Mouse (Mus musculus): Measurements from ENCODE around the gene Gm10521. TPM values are rescaled to one million over a fixed set of nuclear protein-coding genes. Genes with fewer than 3 reads are reported as not detected.

The Gm10521 gene
- total RNA-seq, 2 experiments from 2014 or later, result 0.13 TPM; not detected in 1

DNA sequence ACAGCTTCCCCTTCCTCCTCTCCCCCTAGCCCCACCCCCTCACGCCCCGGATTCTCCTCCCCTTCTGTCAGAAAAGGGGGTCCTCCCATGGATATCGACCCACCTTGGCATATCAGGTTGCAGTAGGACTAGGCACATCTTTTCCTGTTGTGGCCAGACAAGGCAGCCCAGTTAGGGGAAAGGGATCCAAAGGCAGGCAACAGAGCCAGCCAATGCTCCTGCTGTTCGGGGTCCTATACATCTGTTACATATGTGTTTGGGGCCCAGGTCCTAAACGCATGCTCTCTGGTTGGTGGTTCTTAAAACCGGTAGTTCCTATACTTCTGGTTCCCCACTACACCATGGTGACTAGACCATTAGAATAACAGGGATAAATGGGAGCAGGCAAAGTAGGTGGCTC lies 45.2 kb downstream of the Gm10521 start:
- intact Hi-C loops (cut with DNase I), result no loop called here
- DNase-seq (ENCODE audit: low spot score in 2 of 2), result no peak

DNA sequence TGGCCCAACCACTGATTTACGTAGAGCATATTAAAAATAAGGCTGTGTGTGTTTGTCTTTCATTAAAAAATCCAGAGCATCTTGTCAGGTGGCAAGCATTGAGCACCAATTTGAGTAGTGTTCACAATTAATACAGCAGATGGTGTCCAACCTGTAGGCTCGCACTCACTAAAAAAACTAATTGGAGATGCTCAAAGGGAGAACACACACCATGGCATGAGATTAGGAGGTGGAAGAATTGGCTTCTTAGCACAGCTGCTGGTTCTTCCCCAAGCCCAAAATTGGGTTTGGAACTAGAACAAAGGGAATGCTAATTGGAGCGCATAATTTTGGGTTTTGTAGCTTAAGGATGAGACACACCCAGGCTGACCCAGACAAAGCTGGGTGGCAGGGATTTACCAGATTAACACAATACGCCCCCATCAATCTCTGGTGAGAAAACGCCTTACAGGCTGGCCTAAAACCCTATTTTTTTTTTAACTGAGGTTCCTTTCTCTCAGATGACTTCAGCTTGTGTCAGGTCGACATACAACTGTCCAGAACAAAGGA lies 51.1 kb downstream of the Gm10521 start:
- intact Hi-C loops (cut with DNase I), result no loop called here
- no peak for DNase-seq (ENCODE audit: low spot score in 2 of 2)

Other genes starting within 250 kb of the Gm10521 start
- gene Slamf7, start 242.6 kb upstream of the Gm10521 start, total RNA-seq (2021), result under 1 TPM in 1 of 2 experiments, not detected in 1; 0.11 TPM
- gene Cd48, start 213.7 kb upstream of the Gm10521 start, total RNA-seq (2021), result under 1 TPM; 0.38 to 0.40 TPM
- gene Slamf1, start 128.5 kb upstream of the Gm10521 start, total RNA-seq (2021), result under 1 TPM; 0.63 to 0.68 TPM
- 1 to 10 TPM; 1.8 to 2.0 TPM for gene Cd84, start 56.0 kb upstream of the Gm10521 start, total RNA-seq (2021)
- under 1 TPM; 0.07 to 0.23 TPM for gene Slamf6, start 21.9 kb downstream of the Gm10521 start, total RNA-seq (2021)
- gene Vangl2, start 132.8 kb downstream of the Gm10521 start, total RNA-seq (2021), result 10 to 100 TPM; 17.4 to 21.5 TPM
- gene Nhlh1, start 161.9 kb downstream of the Gm10521 start, total RNA-seq (2021), result under 1 TPM; 0.30 to 0.37 TPM
- gene Copa, start 186.9 kb downstream of the Gm10521 start, total RNA-seq (2021), result 100 to 1,000 TPM; 155 to 162 TPM
- 10 to 100 TPM; 74.5 to 77.9 TPM for gene Ncstn, start 187.1 kb downstream of the Gm10521 start, total RNA-seq (2021)
- 100 to 1,000 TPM; 105 to 108 TPM for gene Pex19, start 231.1 kb downstream of the Gm10521 start, total RNA-seq (2021)

All from left cerebral cortex, postnatal 14 days (tissue).